Mouse (Mus musculus) 416B (cell line): ENCODE results near the gene Hist1h2bk.
"Not testable (repeated sequence)": the region's sequence is repeated elsewhere in the genome, so short reads cannot be mapped to it uniquely, and the experiment has no call there.

ENCODE experiments used
- DNase-seq: peaks from one replicate; pipeline ENCODE4 v3.0.0; 2011; ENCODE audit warnings: low read depth

The Hist1h2bk gene

DNA sequence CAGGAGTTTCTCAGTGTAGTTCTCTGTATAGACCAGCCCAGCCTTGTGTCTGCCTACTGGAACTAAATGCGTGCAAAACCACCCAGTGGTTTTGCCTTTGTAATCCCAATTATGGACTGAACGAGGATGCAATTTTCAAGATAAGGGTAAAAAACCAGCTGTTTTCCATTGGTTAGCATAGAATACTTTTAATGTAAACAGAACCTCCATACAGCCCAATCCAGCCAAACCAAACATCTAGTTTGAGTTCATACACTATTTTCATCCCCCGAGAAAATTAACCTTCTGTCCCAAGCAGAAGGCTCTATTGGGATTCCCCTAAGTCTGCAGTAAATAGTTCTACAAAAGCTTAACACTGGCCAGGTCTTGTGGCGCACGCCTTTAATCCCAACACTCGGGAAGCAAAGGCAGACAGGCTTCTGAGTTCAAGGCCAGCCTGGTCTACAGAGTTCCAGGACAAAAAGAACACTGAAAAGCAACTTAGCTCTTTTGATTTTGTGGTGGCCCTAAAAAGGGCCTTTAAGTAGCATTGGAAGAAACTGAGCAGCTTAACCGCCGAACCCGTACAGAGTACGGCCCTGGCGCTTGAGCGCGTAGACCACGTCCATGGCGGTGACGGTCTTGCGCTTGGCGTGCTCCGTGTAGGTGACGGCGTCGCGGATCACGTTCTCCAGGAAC lies 4.9 kb downstream of the Hist1h2bk start:
- peak; percentile 92 for DNase-seq

- peak; percentile 99 for DNase-seq
Measured at GRCm38 (mm10) chr13:22041142-22041536, 5.5 kb downstream of the Hist1h2bk start, which contains the start of gene Hist1h4i. TSS of gene Hist1h4i (minus strand) at chr13:22041362.

- DNase-seq = peak; percentile 87
Measured at GRCm38 (mm10) chr13:22041651-22042567, 6.2 kb downstream of the Hist1h2bk start.

DNA sequence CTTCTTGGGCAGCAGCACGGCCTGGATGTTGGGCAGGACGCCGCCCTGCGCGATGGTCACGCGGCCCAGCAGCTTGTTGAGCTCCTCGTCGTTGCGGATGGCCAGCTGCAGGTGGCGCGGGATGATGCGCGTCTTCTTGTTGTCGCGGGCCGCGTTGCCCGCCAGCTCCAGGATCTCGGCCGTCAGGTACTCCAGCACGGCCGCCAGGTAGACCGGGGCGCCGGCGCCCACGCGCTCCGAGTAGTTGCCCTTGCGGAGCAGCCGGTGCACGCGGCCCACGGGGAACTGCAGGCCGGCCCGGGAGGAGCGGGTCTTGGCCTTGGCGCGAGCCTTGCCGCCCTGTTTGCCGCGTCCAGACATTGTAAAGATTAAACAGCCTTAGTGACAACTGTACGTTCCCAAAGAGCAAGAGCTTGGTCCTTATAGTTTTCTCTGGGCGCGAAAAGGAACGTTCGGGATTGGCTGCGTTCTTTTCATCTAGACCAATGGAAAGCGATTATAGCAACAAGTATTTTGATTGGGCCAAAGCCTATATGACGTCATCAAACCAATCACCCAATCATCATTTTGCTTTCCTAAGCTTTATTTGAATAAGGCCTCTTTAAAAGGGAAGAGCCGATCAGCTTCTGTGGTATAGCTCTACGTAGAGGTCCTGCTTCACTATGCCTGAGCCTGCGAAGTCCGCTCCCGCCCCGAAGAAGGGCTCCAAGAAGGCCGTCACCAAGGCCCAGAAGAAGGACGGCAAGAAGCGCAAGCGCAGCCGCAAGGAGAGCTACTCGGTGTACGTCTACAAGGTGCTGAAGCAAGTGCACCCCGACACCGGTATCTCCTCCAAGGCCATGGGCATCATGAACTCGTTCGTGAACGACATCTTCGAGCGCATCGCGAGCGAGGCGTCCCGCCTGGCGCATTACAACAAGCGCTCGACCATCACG lies 7.2 kb downstream of the Hist1h2bk start, which contains the start of the genes Hist1h2ag and Hist1h2bj:
Hist1h2ag (minus strand) TSS at position 377 of the 935 bp plus-strand sequence.
Hist1h2bj (plus strand) TSS at position 647 of the 935 bp plus-strand sequence.
- peak; percentile 100 for DNase-seq

GRCm38 (mm10) chr13:22043503-22044431 lies 8.1 kb downstream of the Hist1h2bk start:
- peak; percentile 92 for DNase-seq

DNA sequence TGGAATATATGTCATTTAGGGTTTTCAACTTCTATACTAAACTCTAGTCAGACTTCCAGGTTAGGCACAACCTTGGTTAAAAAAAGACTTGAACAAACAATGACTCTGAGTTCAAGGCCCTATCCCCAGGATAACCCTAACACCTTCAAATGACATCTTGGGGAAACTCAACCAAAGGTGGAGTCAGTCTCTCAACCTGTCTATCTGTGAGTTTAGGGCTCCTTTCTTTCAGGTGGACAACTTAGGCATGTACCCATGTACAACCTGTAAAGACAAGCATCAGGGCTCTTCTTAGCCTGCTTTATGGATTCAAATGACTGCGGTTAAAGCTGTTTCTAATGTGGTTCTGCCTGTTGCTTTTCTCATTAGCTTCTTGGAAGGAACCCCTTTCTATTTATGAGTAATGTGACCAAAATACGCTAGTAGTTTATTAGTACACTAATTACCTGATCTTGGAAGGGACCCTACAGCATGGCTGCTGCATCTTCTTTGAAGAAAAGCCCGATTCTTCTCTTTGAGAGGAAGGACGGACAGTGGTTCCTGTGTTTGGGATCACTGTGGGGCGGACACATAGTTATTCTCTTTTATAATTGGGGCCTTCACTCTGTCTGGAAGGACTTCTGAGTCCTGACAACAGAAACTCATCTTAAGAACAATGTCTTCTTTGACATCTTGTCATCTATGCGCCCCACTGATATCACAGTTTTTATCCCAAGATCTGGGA lies 8.9 kb downstream of the Hist1h2bk start:
- no peak for DNase-seq

- peak; percentile 67 for DNase-seq
Measured at GRCm38 (mm10) chr13:22045311-22045710, 9.6 kb downstream of the Hist1h2bk start.

DNA sequence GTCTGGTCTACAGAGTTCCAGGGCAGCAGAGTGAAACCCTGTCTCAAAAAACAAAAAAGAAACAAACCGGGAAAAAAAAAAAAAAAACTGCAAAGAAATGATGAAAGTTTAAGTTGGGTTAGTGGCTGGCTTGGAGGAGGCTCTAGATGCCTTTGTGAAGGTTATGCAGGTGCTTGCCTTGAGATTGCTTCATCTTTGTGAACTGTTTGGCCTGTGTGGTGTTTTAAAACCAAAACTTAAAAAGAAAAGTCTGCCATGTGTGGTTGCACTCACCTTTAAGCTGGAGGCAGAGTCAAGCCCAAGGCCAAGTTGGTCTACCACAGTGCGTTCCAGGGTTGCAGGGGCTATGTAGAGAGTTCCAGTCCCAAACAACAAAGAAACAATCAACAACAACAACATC lies 13.4 kb downstream of the Hist1h2bk start:
- DNase-seq = no peak

- DNase-seq = peak; percentile 90
Measured at GRCm38 (mm10) chr13:22049737-22050440, 14.2 kb downstream of the Hist1h2bk start.

- DNase-seq = peak; percentile 98
Measured at GRCm38 (mm10) chr13:22050591-22051522, 15.2 kb downstream of the Hist1h2bk start.

GRCm38 (mm10) chr13:22051523-22051859 lies 15.8 kb downstream of the Hist1h2bk start:
- DNase-seq = no peak

GRCm38 (mm10) chr13:22053754-22054153 lies 18.1 kb downstream of the Hist1h2bk start:
- DNase-seq = no peak

- peak; percentile 41 for DNase-seq
Measured at GRCm38 (mm10) chr13:22061422-22061821, 25.8 kb downstream of the Hist1h2bk start.

GRCm38 (mm10) chr13:22063468-22063867 lies 27.8 kb downstream of the Hist1h2bk start:
- DNase-seq = no peak

GRCm38 (mm10) chr13:22084140-22084539 lies 48.5 kb downstream of the Hist1h2bk start, which contains the start of gene Vmn1r188:
TSS of gene Vmn1r188 (plus strand) at chr13:22084440.
- DNase-seq = not testable (repeated sequence)
